Mouse (Mus musculus) erythroblast, embryonic 14.5 days (primary cell): ENCODE data around the gene Fam186b.

ENCODE experiments used
- GATA1 ChIP-seq: IDR thresholded peaks from 2 replicates; pipeline ENCODE4 v1.6.1; 2012; ENCODE audit warnings: low read length, inconsistent platforms, mixed read lengths
- TAL1 ChIP-seq: IDR thresholded peaks from 3 replicates; pipeline ENCODE4 v1.6.1; 2012; ENCODE audit warnings: low read length, inconsistent platforms, mixed read lengths

DNA sequence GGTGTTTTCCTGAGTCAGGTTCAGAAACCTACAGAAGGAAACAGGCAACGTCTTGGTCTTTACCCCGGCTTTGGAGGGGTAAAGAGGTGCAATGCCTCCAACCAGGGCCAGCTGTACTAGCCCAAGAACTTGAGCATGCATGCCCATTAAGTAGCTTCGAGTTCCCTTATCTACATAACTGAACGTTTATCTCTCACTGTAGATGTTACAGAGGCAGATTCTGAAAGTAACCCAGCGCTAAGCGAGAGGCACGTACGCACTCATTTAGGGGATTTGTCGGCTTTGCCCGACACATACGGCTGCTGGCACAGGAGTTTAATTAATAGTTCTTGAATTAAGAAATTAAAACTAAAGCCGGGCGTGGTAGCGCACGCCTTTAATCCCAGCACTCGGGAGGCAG is 1.4 kb downstream of the Fam186b start:
- TF ChIP-seq GATA1 = no peak
- TF ChIP-seq TAL1 = no peak
